Mouse (Mus musculus) ES-E14 (cell line): ENCODE data around the gene Fam111a.

Source experiments
- CHD2 ChIP-seq: IDR thresholded peaks from 2 replicates; pipeline ENCODE4 v1.6.1; 2014; ENCODE audit warnings: mild to moderate bottlenecking, low read depth, low read length, inconsistent platforms
- MAFK ChIP-seq: IDR thresholded peaks from 2 replicates; pipeline ENCODE4 v1.6.1; 2014; ENCODE audit warnings: mild to moderate bottlenecking, low read depth, low read length, inconsistent platforms; ENCODE audit not compliant: insufficient read depth
- ZNF384 ChIP-seq: IDR thresholded peaks from 2 replicates; pipeline ENCODE4 v1.6.1; 2012; ENCODE audit warnings: low read depth, low read length, inconsistent platforms

- no peak for TF ChIP-seq MAFK
- TF ChIP-seq ZNF384, result no peak
- TF ChIP-seq CHD2, result no peak
Measured at GRCm38 (mm10) chr19:12596290-12597072, 50.9 kb downstream of the Fam111a start.
